Mouse (Mus musculus) hindbrain, embryonic 16.5 days (tissue): ENCODE data around the gene Slc47a1. TPM values are rescaled to one million over a fixed set of nuclear protein-coding genes. Genes with fewer than 3 reads are reported as not detected.

ENCODE experiments used
- ATAC-seq: fragments of 200-750 bp; cut with Nextera tagmentation; 2 replicates; pipeline ENCODE4 v1.8.0; 2017; ENCODE audit warnings: moderate TSS enrichment, moderate library complexity
- H3K27ac ChIP-seq: fragments of 300-500 bp; sonication (generic); 2 replicates; pipeline ENCODE4 v1.5.1; 2014; ENCODE audit warnings: low read depth, mild to moderate bottlenecking, control low read depth, low read length, moderate library complexity
- H3K27me3 ChIP-seq: fragments of 300-500 bp; sonication (generic); replicated peaks from 2 replicates; pipeline ENCODE4 v1.6.1; 2014; ENCODE audit warnings: low read length; ENCODE audit not compliant: control insufficient read depth, insufficient read depth
- H3K36me3 ChIP-seq: fragments of 300-500 bp; sonication (generic); 2 replicates; pipeline ENCODE4 v1.6.1; 2014; ENCODE audit warnings: mild to moderate bottlenecking, low read length, moderate library complexity, mixed read lengths; ENCODE audit not compliant: control insufficient read depth, insufficient read depth
- H3K4me1 ChIP-seq: fragments of 300-500 bp; sonication (generic); 2 replicates; pipeline ENCODE4 v1.6.1; 2014; ENCODE audit warnings: low read depth, low read length; ENCODE audit not compliant: control insufficient read depth, insufficient read depth
- H3K4me2 ChIP-seq: fragments of 300-500 bp; sonication (generic); 2 replicates; pipeline ENCODE4 v1.6.1; 2014; ENCODE audit warnings: mild to moderate bottlenecking, low read length, control low read depth, moderate library complexity
- H3K4me3 ChIP-seq: fragments of 300-500 bp; sonication (generic); 2 replicates; pipeline ENCODE4 v1.5.1; 2014; ENCODE audit warnings: mild to moderate bottlenecking, low read length, control low read depth, moderate library complexity
- H3K9ac ChIP-seq: fragments of 300-500 bp; sonication (generic); 2 replicates; pipeline ENCODE4 v1.6.1; 2014; ENCODE audit warnings: low read depth, mild to moderate bottlenecking, control low read depth, low read length, moderate library complexity
- H3K9me3 ChIP-seq: fragments of 300-500 bp; sonication (generic); 2 replicates; pipeline ENCODE4 v1.6.1; 2014; ENCODE audit warnings: mild to moderate bottlenecking, low read length, moderate library complexity; ENCODE audit not compliant: control insufficient read depth
- WGBS: fragments of 180-500 bp; shearing (Covaris S2); extraction: QIAGEN DNeasy Blood & Tissue Kit; methylation state at CpG from one replicate; pipeline ENCODE4 v1.1.7; 2014; 5-methylcytosine and 5-hydroxymethylcytosine counted together
- polyA plus RNA-seq: library from polyadenylated mRNA; unstranded; fragments of >200 nt; fragmentation: Nextera tagmentation; extraction: Ambion mirVana; gene quantifications from 2 replicates; pipeline ENCODE4 v1.2.1, GENCODE M21; 2015

Slc47a1 gene
- polyA plus RNA-seq, 1 experiment from 2014 or later, result 1.0 TPM

- H3K4me1 ChIP-seq, result peaks cover 5% of the 10 kb centered on the region
- H3K9ac ChIP-seq, result no peak overlapping the region
- peak overlapping the region; percentile 43 for H3K4me3 ChIP-seq
- H3K9me3 ChIP-seq, result no peaks in the 10 kb centered on the region
- no peaks in the 10 kb centered on the region for H3K36me3 ChIP-seq
- ATAC-seq, result no peak
- H3K4me2 ChIP-seq, result peak overlapping the region; percentile 74
- H3K27ac ChIP-seq, result no peak overlapping the region
- H3K27me3 ChIP-seq, result peaks cover 4% of the 10 kb centered on the region
- 18% methylated on average over 10 of the region's 10 CpGs for WGBS
These were observed 36.2 kb downstream of the Slc47a1 start for GRCm38 (mm10) chr11:61341971-61342370.

GRCm38 (mm10) chr11:61341233-61341632 is 36.9 kb downstream of the Slc47a1 start:
- H3K36me3 ChIP-seq, result no peaks in the 10 kb centered on the region
- H3K4me1 ChIP-seq, result peaks cover 5% of the 10 kb centered on the region
- no peak overlapping the region for H3K9ac ChIP-seq
- no peak overlapping the region for H3K4me2 ChIP-seq
- H3K27ac ChIP-seq, result no peak overlapping the region
- WGBS, result 89% methylated on average over 4 of the region's 4 CpGs
- H3K27me3 ChIP-seq, result peaks cover 4% of the 10 kb centered on the region
- no peaks in the 10 kb centered on the region for H3K9me3 ChIP-seq
- ATAC-seq, result no peak
- no peak overlapping the region for H3K4me3 ChIP-seq

- no peak for ATAC-seq
- Histone ChIP-seq H3K36me3 (no peaks in the 10 kb centered on the region), H3K9ac (no peak overlapping the region), H3K27ac (no peak overlapping the region), H3K4me2 (no peak overlapping the region), H3K4me3 (no peak overlapping the region), H3K9me3 (no peaks in the 10 kb centered on the region), H3K27me3 (peaks cover 4% of the 10 kb centered on the region), H3K4me1 (peaks cover 5% of the 10 kb centered on the region)
- 90% methylated on average over 4 of the region's 4 CpGs for WGBS
These were observed 37.8 kb downstream of the Slc47a1 start for GRCm38 (mm10) chr11:61340374-61340773.

- Histone ChIP-seq H3K4me1 (peaks cover 3% of the 10 kb centered on the region), H3K36me3 (no peaks in the 10 kb centered on the region), H3K27ac (no peak overlapping the region), H3K4me3 (no peak overlapping the region), H3K4me2 (no peak overlapping the region), H3K9me3 (no peaks in the 10 kb centered on the region), H3K27me3 (peaks cover 1% of the 10 kb centered on the region), H3K9ac (no peak overlapping the region)
- 79% methylated on average over 10 of the region's 10 CpGs for whole genome bisulfite sequencing
- no peak for ATAC-seq
These were observed 40.6 kb downstream of the Slc47a1 start for GRCm38 (mm10) chr11:61337586-61337985.

GRCm38 (mm10) chr11:61320904-61321687 is 57.0 kb downstream of the Slc47a1 start:
- no peaks in the 10 kb centered on the region for H3K9me3 ChIP-seq
- no peak for ATAC-seq
- no peak overlapping the region for H3K27ac ChIP-seq
- H3K4me1 ChIP-seq, result no peaks in the 10 kb centered on the region
- H3K4me3 ChIP-seq, result no peak overlapping the region
- H3K36me3 ChIP-seq, result no peaks in the 10 kb centered on the region
- H3K4me2 ChIP-seq, result no peak overlapping the region
- H3K9ac ChIP-seq, result no peak overlapping the region
- 74% methylated on average over 10 of the region's 10 CpGs for WGBS
- H3K27me3 ChIP-seq, result no peaks in the 10 kb centered on the region

- WGBS, result 77% methylated on average over 3 of the region's 3 CpGs
- Histone ChIP-seq H3K9me3 (no peaks in the 10 kb centered on the region), H3K4me1 (no peaks in the 10 kb centered on the region), H3K4me2 (no peak overlapping the region), H3K9ac (no peak overlapping the region), H3K27ac (no peak overlapping the region), H3K36me3 (no peaks in the 10 kb centered on the region), H3K4me3 (no peak overlapping the region), H3K27me3 (no peaks in the 10 kb centered on the region)
- no peak for ATAC-seq
These were observed 58.1 kb downstream of the Slc47a1 start for GRCm38 (mm10) chr11:61319923-61320567.

- H3K4me1 ChIP-seq, result no peaks in the 10 kb centered on the region
- H3K9ac ChIP-seq, result no peak overlapping the region
- 60% methylated on average over 12 of the region's 12 CpGs for WGBS
- no peak overlapping the region for H3K4me2 ChIP-seq
- no peak for ATAC-seq
- H3K27ac ChIP-seq, result no peak overlapping the region
- no peaks in the 10 kb centered on the region for H3K9me3 ChIP-seq
- no peak overlapping the region for H3K4me3 ChIP-seq
- no peaks in the 10 kb centered on the region for H3K36me3 ChIP-seq
- no peaks in the 10 kb centered on the region for H3K27me3 ChIP-seq
These were observed 58.8 kb downstream of the Slc47a1 start for GRCm38 (mm10) chr11:61319233-61319922.

GRCm38 (mm10) chr11:61316864-61317263 is 61.3 kb downstream of the Slc47a1 start:
- Histone ChIP-seq H3K9me3 (no peaks in the 10 kb centered on the region), H3K27ac (no peak overlapping the region), H3K9ac (no peak overlapping the region), H3K4me3 (no peak overlapping the region), H3K4me1 (no peaks in the 10 kb centered on the region), H3K27me3 (no peaks in the 10 kb centered on the region), H3K36me3 (no peaks in the 10 kb centered on the region), H3K4me2 (no peak overlapping the region)
- 74% methylated on average over 2 of the region's 2 CpGs for WGBS
- no peak for ATAC-seq

- no peak overlapping the region for H3K27ac ChIP-seq
- no peaks in the 10 kb centered on the region for H3K36me3 ChIP-seq
- H3K4me3 ChIP-seq, result no peak overlapping the region
- no peaks in the 10 kb centered on the region for H3K4me1 ChIP-seq
- no peak for ATAC-seq
- H3K4me2 ChIP-seq, result no peak overlapping the region
- peaks cover 2% of the 10 kb centered on the region; the same call in 1 of the 2 replicates for H3K9me3 ChIP-seq
- H3K27me3 ChIP-seq, result no peaks in the 10 kb centered on the region
- 74% methylated on average over 7 of the region's 7 CpGs for WGBS
- H3K9ac ChIP-seq, result no peak overlapping the region
These were observed 67.8 kb downstream of the Slc47a1 start for GRCm38 (mm10) chr11:61310321-61310720.
